Mouse (Mus musculus) MEL (cell line): ENCODE results near the gene Uox. TPM values are rescaled to one million over a fixed set of nuclear protein-coding genes. Genes with fewer than 3 reads are reported as not detected.

Experiments used
- DNase-seq: peaks from one replicate; pipeline ENCODE4 v3.0.0; 2011; ENCODE audit warnings: low read depth, low spot score
- H3K27ac ChIP-seq: 2 replicates; pipeline ENCODE4 v1.5.1; 2012; ENCODE audit warnings: low read depth, mild to moderate bottlenecking, control low read depth, low read length, moderate library complexity; ENCODE audit not compliant: control insufficient read depth
- H3K27me3 ChIP-seq, 2 experiments: fragments of 150-350 bp in 1 of 2; sonication (generic) in 1 of 2; 2 replicates each; pipeline ENCODE4 v1.6.1; 2012; ENCODE audit warnings: low read length in 2 of 2, mild to moderate bottlenecking in 2 of 2, improper control_type of control experiment in 1 of 2, moderate library complexity in 1 of 2; ENCODE audit not compliant: insufficient read depth in 2 of 2, control insufficient read depth in 1 of 2
- H3K36me3 ChIP-seq, 2 experiments: 2 replicates each; pipeline ENCODE4 v1.6.1; 2012 to 2014; ENCODE audit warnings: low read length in 2 of 2, improper control_type of control experiment in 1 of 2, inconsistent platforms in 1 of 2, mild to moderate bottlenecking in 1 of 2; ENCODE audit not compliant: insufficient read depth in 2 of 2, control insufficient read depth in 1 of 2
- H3K4me1 ChIP-seq, 2 experiments: fragments of 150-350 bp in 1 of 2; sonication (generic) in 1 of 2; 2 replicates each; pipeline ENCODE4 v1.6.1; 2012; ENCODE audit warnings: low read length in 2 of 2, improper control_type of control experiment in 1 of 2, mild to moderate bottlenecking in 1 of 2; ENCODE audit not compliant: insufficient read depth in 2 of 2, control insufficient read depth in 1 of 2
- H3K4me3 ChIP-seq, 2 experiments: fragments of 150-350 bp in 1 of 2; sonication (generic) in 1 of 2; 2 replicates each; pipeline ENCODE4 v1.5.1; 2012; ENCODE audit warnings: low read depth in 2 of 2, low read length in 2 of 2, mild to moderate bottlenecking in 2 of 2, moderate library complexity in 2 of 2, control low read depth in 1 of 2, improper control_type of control experiment in 1 of 2; ENCODE audit not compliant: control insufficient read depth in 1 of 2, insufficient read depth in 1 of 2
- H3K79me2 ChIP-seq: 2 replicates; pipeline ENCODE4 v1.6.1; 2012; ENCODE audit warnings: mild to moderate bottlenecking, low read length, moderate library complexity; ENCODE audit not compliant: control insufficient read depth, poor library complexity, insufficient read depth
- H3K9ac ChIP-seq: 2 replicates; pipeline ENCODE4 v1.6.1; 2012; ENCODE audit warnings: low read depth, mild to moderate bottlenecking, control low read depth, low read length, moderate library complexity; ENCODE audit not compliant: control insufficient read depth, poor library complexity, severe bottlenecking
- H3K9me3 ChIP-seq: fragments of 150-350 bp; sonication (generic); replicated peaks from 2 replicates; pipeline ENCODE4 v1.6.1; 2012; ENCODE audit warnings: mild to moderate bottlenecking, low read length, improper control_type of control experiment, moderate library complexity; ENCODE audit not compliant: insufficient read depth
- BHLHE40 ChIP-seq: IDR thresholded peaks from 2 replicates; pipeline ENCODE4 v1.6.1; 2012; ENCODE audit warnings: low read depth, mild to moderate bottlenecking, inconsistent platforms, low read length, improper control_type of control experiment, borderline replicate concordance
- ELF1 ChIP-seq: IDR thresholded peaks from 2 replicates; pipeline ENCODE4 v1.6.1; 2014; ENCODE audit warnings: low read depth, mild to moderate bottlenecking, inconsistent platforms, low read length, improper control_type of control experiment, moderate library complexity
- HCFC1 ChIP-seq: IDR thresholded peaks from 2 replicates; pipeline ENCODE4 v1.6.1; 2012; ENCODE audit warnings: low read depth, mild to moderate bottlenecking, inconsistent platforms, low read length, improper control_type of control experiment, moderate library complexity
- JUND ChIP-seq: IDR thresholded peaks from 2 replicates; pipeline ENCODE4 v1.6.1; 2011; ENCODE audit warnings: low read depth, mild to moderate bottlenecking, improper control_type of control experiment, low read length
- MAFK ChIP-seq: IDR thresholded peaks from 2 replicates; pipeline ENCODE4 v1.6.1; 2011; ENCODE audit warnings: low read depth, mild to moderate bottlenecking, low read length, improper control_type of control experiment, borderline replicate concordance
- MAX ChIP-seq: IDR thresholded peaks from 2 replicates; pipeline ENCODE4 v1.6.1; 2011; ENCODE audit warnings: low read length, improper control_type of control experiment
- MEF2A ChIP-seq: IDR thresholded peaks from 2 replicates; pipeline ENCODE4 v1.6.1; 2014; ENCODE audit warnings: low read depth, mild to moderate bottlenecking, inconsistent platforms, low read length, improper control_type of control experiment; ENCODE audit not compliant: poor library complexity, insufficient replicate concordance, severe bottlenecking; ENCODE audit errors: extremely low read depth
- MXI1 ChIP-seq: IDR thresholded peaks from 2 replicates; pipeline ENCODE4 v1.6.1; 2011; ENCODE audit warnings: mild to moderate bottlenecking, low read depth, low read length, improper control_type of control experiment
- MYB ChIP-seq: IDR thresholded peaks from 2 replicates; pipeline ENCODE4 v1.6.1; 2011; ENCODE audit warnings: mild to moderate bottlenecking, low read depth, low read length, improper control_type of control experiment
- MYC ChIP-seq: IDR thresholded peaks from 2 replicates; pipeline ENCODE4 v1.6.1; 2011; ENCODE audit warnings: low read depth, mild to moderate bottlenecking, low read length, improper control_type of control experiment, moderate library complexity
- NELFE ChIP-seq: IDR thresholded peaks from 2 replicates; pipeline ENCODE4 v1.6.1; 2011; ENCODE audit warnings: low read depth, low read length, improper control_type of control experiment
- POLR2A ChIP-seq, 2 experiments: IDR thresholded peaks; 2 replicates each; pipeline ENCODE4 v1.6.1; 2011 to 2012; ENCODE audit warnings: low read length in 2 of 2, mild to moderate bottlenecking in 2 of 2, control low read depth in 1 of 2, improper control_type of control experiment in 1 of 2, low read depth in 1 of 2, moderate library complexity in 1 of 2; ENCODE audit not compliant: control insufficient read depth in 1 of 2, insufficient read depth in 1 of 2, poor library complexity in 1 of 2
- POLR2AphosphoS5 ChIP-seq: IDR thresholded peaks from 2 replicates; pipeline ENCODE4 v1.6.1; 2012; ENCODE audit warnings: low read depth, borderline replicate concordance, mild to moderate bottlenecking, inconsistent platforms, low read length, moderate library complexity, mixed read lengths
- TBP ChIP-seq: IDR thresholded peaks from 2 replicates; pipeline ENCODE4 v1.8.0; 2011; ENCODE audit warnings: low read depth, low read length, improper control_type of control experiment
- TCF12 ChIP-seq: IDR thresholded peaks from 2 replicates; pipeline ENCODE4 v1.6.1; 2014; ENCODE audit warnings: low read depth, mild to moderate bottlenecking, inconsistent platforms, low read length, improper control_type of control experiment, moderate library complexity
- USF1 ChIP-seq: IDR thresholded peaks from 2 replicates; pipeline ENCODE4 v1.6.1; 2014; ENCODE audit warnings: low read depth, mild to moderate bottlenecking, inconsistent platforms, low read length, improper control_type of control experiment, moderate library complexity
- USF2 ChIP-seq, 2 experiments: IDR thresholded peaks; 2 replicates each; pipeline ENCODE4 v1.6.1; 2011 to 2012; ENCODE audit warnings: improper control_type of control experiment in 2 of 2, low read length in 2 of 2, borderline replicate concordance in 1 of 2, inconsistent platforms in 1 of 2, low read depth in 1 of 2, mild to moderate bottlenecking in 1 of 2; ENCODE audit not compliant: insufficient read depth in 1 of 2
- ZC3H11A ChIP-seq: IDR thresholded peaks from 2 replicates; pipeline ENCODE4 v1.6.1; 2012; ENCODE audit warnings: low read depth, mild to moderate bottlenecking, inconsistent platforms, low read length, improper control_type of control experiment
- ZKSCAN1 ChIP-seq: IDR thresholded peaks from 2 replicates; pipeline ENCODE4 v1.6.1; 2012; ENCODE audit warnings: low read depth, mild to moderate bottlenecking, inconsistent platforms, low read length, improper control_type of control experiment, moderate library complexity
- ZNF384 ChIP-seq: IDR thresholded peaks from 2 replicates; pipeline ENCODE4 v1.6.1; 2012; ENCODE audit warnings: low read depth, mild to moderate bottlenecking, inconsistent platforms, low read length, improper control_type of control experiment
- polyA plus RNA-seq, 2 experiments: library from polyadenylated mRNA; stranded (reverse) in 1 of 2; unstranded in 1 of 2; fragments of >175 nt in 1 of 2; fragments of >200 nt in 1 of 2; gene quantifications; 2 replicates each; pipeline versions ENCODE4 v1.2.1 to v1.2.4; 2012; ENCODE audit warnings: low replicate concordance in 2 of 2, low read depth in 1 of 2; ENCODE audit not compliant: insufficient read length in 2 of 2, insufficient read depth in 1 of 2, missing spikeins in 1 of 2
- total RNA-seq: library from RNA; depleted of rRNA; stranded (reverse); fragments of 300-350 nt; gene quantifications from 2 replicates; pipeline ENCODE4 v1.2.3, GENCODE M21; 2012

The Uox gene
- total and polyA plus RNA-seq, 3 experiments: not detected

- DNase-seq: no peak
- Histone ChIP-seq H3K36me3 (no peaks in the 10 kb centered on the region), H3K9me3 (no peaks in the 10 kb centered on the region)
- no peak for TF ChIP-seq MYB
- TF ChIP-seq BHLHE40: no peak
- TF ChIP-seq ZNF384: no peak
- TF ChIP-seq HCFC1: no peak
- TF ChIP-seq MAX: no peak
- TF ChIP-seq ZC3H11A: no peak
- no peak for TF ChIP-seq USF2 (IDR thresholded peaks at IDR 0.05; ENCODE audit: borderline replicate concordance in 1 of 2, insufficient read depth in 1 of 2, low read depth in 1 of 2, low read length in 2 of 2)
- no peak for TF ChIP-seq JUND
- no peak for TF ChIP-seq TBP
- no peak for TF ChIP-seq MEF2A
- no peak for TF ChIP-seq POLR2AphosphoS5
- TF ChIP-seq TCF12: no peak
- no peak for TF ChIP-seq USF1
- no peak for TF ChIP-seq MAFK
- no peak for TF ChIP-seq MXI1
- TF ChIP-seq NELFE: no peak
- no peak for TF ChIP-seq MYC
- TF ChIP-seq ZKSCAN1: no peak
- TF ChIP-seq POLR2A (IDR thresholded peaks at IDR 0.05; ENCODE audit: control insufficient read depth in 1 of 2, insufficient read depth in 1 of 2, low read depth in 1 of 2, low read length in 2 of 2, poor library complexity in 1 of 2): no peak
- no peak for TF ChIP-seq ELF1
- TF ChIP-seq, all 39 proteins: peak for 0
- H3K9ac ChIP-seq: no peak overlapping the region
- H3K27me3 ChIP-seq: peaks cover 0 to 2% of the 10 kb centered on the region in 2 experiments; a peak in 1 of 4 replicates
- H3K27ac ChIP-seq: no peak overlapping the region
- H3K4me3 ChIP-seq: no peak overlapping the region
- no peaks in the 10 kb centered on the region for H3K4me1 ChIP-seq
- no peaks in the 10 kb centered on the region for H3K79me2 ChIP-seq
These were observed 13.3 kb downstream of the Uox start for GRCm38 (mm10) chr3:146583478-146583877.

DNA sequence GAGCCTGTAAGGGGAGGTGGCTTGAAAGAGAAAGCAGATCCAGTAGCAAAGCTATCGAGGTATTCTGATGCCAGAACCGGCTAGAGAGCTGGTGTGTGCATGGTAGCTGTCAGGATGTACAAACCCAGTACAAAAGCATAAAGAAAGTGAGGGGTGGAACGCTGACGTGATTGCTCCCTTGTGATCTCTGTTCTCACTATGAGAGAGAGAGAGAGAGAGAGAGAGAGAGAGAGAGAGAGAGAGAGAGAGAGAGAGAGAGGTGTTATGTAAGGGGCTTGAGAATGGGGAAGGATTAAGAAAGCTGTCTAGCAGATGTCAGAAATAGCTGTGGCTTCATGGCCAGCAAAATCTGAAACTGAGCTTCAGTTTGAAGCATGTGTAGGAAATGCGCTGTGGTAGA, 13.7 kb downstream of the Uox start:
- Histone ChIP-seq H3K4me1 (no peaks in the 10 kb centered on the region), H3K9me3 (no peaks in the 10 kb centered on the region), H3K79me2 (no peaks in the 10 kb centered on the region), H3K27me3 (peaks cover 0 to 2% of the 10 kb centered on the region in 2 experiments; a peak in 1 of 4 replicates), H3K27ac (no peak overlapping the region), H3K9ac (no peak overlapping the region), H3K4me3 (no peak overlapping the region), H3K36me3 (no peaks in the 10 kb centered on the region)
- TF ChIP-seq MYB (no peak), MEF2A (no peak), USF2 (IDR thresholded peaks at IDR 0.05; ENCODE audit: borderline replicate concordance in 1 of 2, insufficient read depth in 1 of 2, low read depth in 1 of 2, low read length in 2 of 2) (no peak), ELF1 (no peak), USF1 (no peak)
- DNase-seq: no peak
